Comparison of ENCODE assay signal across 10 mouse cellular contexts in the genomic region with DNA sequence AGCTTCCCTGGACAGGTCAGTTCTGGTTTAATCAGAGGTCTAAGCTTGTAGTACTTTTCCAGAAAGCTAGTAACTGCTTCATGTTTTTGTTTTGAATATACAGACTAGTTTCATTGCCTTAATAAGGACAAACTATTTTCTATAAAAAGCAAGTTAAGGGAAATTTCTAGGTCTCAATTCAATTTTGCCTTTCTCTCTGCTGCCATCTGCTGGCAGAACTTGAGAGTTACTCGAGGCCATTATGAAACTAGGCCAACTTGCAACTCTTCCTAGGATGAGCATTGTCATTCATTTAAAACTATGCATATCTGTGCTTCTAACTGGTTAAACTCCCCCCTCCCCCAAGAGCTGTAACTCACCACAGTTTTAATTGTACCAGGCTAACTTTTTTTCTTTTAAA. TPM values are rescaled to one million over a fixed set of nuclear protein-coding genes. Genes with fewer than 3 reads are reported as not detected.
A peak's percentile ranks its signal among the peaks of the same experiment; 100 is the strongest.
DNase-seq lines count a peak whose midpoint lies in the region; ATAC-seq and TF ChIP-seq lines count a peak whose summit lies in the region.
"Had no signal": no experiment of that assay in that cellular context is flagged by ENCODE, and none has a peak within 500 bp of the region (broad histone marks: within the 10 kb centered on the region; RNA-seq: fewer than 3 reads in every experiment).

No protein-coding gene starts in this region.

- no peaks in the 10 kb centered on the region for H3K4me1 ChIP-seq in spleen, adult 2 months (ENCODE audit: control insufficient read depth, insufficient read depth, insufficient read length)
- H3K4me1 ChIP-seq in cortical plate, adult 2 months (ENCODE audit: control insufficient read depth, insufficient read depth, low read length) = no peaks in the 10 kb centered on the region
- H3K4me1 ChIP-seq in lung, adult 2 months (ENCODE audit: control insufficient read depth, insufficient read depth, low read length) = no peaks in the 10 kb centered on the region

- H3K27me3 ChIP-seq in spleen, adult 2 months (ENCODE audit: control insufficient read depth, insufficient read depth, low read length) = no peaks in the 10 kb centered on the region

- no peaks in the 10 kb centered on the region for H3K36me3 ChIP-seq in spleen, adult 2 months (ENCODE audit: control insufficient read depth, insufficient read depth, low read length)

- DNase-seq in cerebellum, adult 11 months = peak; percentile 22
- peak; percentile 11 to 31 for DNase-seq in spleen, adult 2 months (ENCODE audit: low read depth in 1 of 2, low spot score in 2 of 2)
- no peak for DNase-seq in spleen, adult 12 weeks (ENCODE audit: low spot score)
- DNase-seq in kidney, postnatal 36 days = peak; percentile 55 to 79
- peak; percentile 30 for DNase-seq in lung, adult 2 months
- peak; percentile 28 to 75 for DNase-seq in spleen, postnatal 4 days (ENCODE audit: low spot score in 2 of 2)

- no peak overlapping the region for H3K27ac ChIP-seq in spleen, adult 2 months (ENCODE audit: insufficient read depth, low read length)
- no peak overlapping the region for H3K27ac ChIP-seq in cortical plate, adult 2 months (ENCODE audit: insufficient read depth, low read length)

- peak; percentile 32; the same call in 1 of the 2 replicates for TF ChIP-seq CTCF in spleen, adult 2 months (IDR thresholded peaks at IDR 0.05; ENCODE audit: extremely low read depth, insufficient read depth, insufficient read length, insufficient replicate concordance)
- peak; percentile 63; the same call in 1 of the 2 replicates for TF ChIP-seq CTCF in cortical plate, adult 2 months (IDR thresholded peaks at IDR 0.05; ENCODE audit: extremely low read depth, insufficient read depth, low read length)
- peak; percentile 30; the same call in 1 of the 2 replicates for TF ChIP-seq CTCF in lung, adult 2 months (IDR thresholded peaks at IDR 0.05; ENCODE audit: insufficient read depth, low read length)

- no peak for ATAC-seq in cerebellum, adult (ENCODE audit: insufficient number of reproducible peaks, low FRiP score, low TSS enrichment)

- WGBS in spleen, adult 2 months = 0% methylated on average over 1 of the region's 1 CpGs
- 0% methylated on average over 1 of the region's 1 CpGs for WGBS in lung, adult 2 months

- no peak overlapping the region for H3K4me3 ChIP-seq in spleen, adult 2 months (ENCODE audit: extremely low read depth, insufficient read depth, insufficient read length)
- H3K4me3 ChIP-seq in cortical plate, adult 2 months (ENCODE audit: insufficient read depth, low read length) = no peak overlapping the region
- no peak overlapping the region for H3K4me3 ChIP-seq in lung, adult 2 months (replicated peaks; ENCODE audit: extremely low read depth, low read depth, low read length)

- TF ChIP-seq POLR2A in spleen, adult 2 months (IDR thresholded peaks at IDR 0.05; ENCODE audit: low read depth, low read length) = no peak
- no peak for TF ChIP-seq POLR2A in cortical plate, adult 2 months (IDR thresholded peaks at IDR 0.05; ENCODE audit: extremely low read depth, insufficient read depth, low read length)
- no peak for TF ChIP-seq POLR2A in lung, adult 2 months (IDR thresholded peaks at IDR 0.05; ENCODE audit: borderline replicate concordance, extremely low read depth, low read depth, low read length)

RNA-seq across cellular contexts. Expression of gene Nr2e3, which starts 29.4 kb away (rescaled TPM):
- not detected in 2 replicates for polyA plus RNA-seq in spleen, adult 2 months (2012; rRNA removed)
- polyA plus RNA-seq in cortical plate, adult 2 months (2012; rRNA removed) = not detected in 2 replicates
- not detected in 2 replicates for polyA plus RNA-seq in lung, adult 2 months (2012; rRNA removed)
- polyA plus RNA-seq: C2C12; heart, embryonic 16.5 days had no signal
